Mouse (Mus musculus) cerebellum, adult 11 months (tissue): Measurements from ENCODE around the gene Rfc4.

Experiments
- DNase-seq: peaks from one replicate; pipeline ENCODE4 v3.0.0; 2022

Rfc4 gene

GRCm38 (mm10) chr16:23132336-23132735 is 4.8 kb upstream of the Rfc4 start:
- no peak for DNase-seq

GRCm38 (mm10) chr16:23130303-23130702 is 2.8 kb upstream of the Rfc4 start:
- no peak for DNase-seq

GRCm38 (mm10) chr16:23127311-23127672 is 245 bp downstream of the Rfc4 start:
- DNase-seq = no peak

GRCm38 (mm10) chr16:23124398-23124797 is 3.1 kb downstream of the Rfc4 start:
- no peak for DNase-seq

GRCm38 (mm10) chr16:23123104-23123503 is 4.4 kb downstream of the Rfc4 start:
- DNase-seq = no peak

- DNase-seq = no peak
Measured at GRCm38 (mm10) chr16:23122446-23122845, 5.1 kb downstream of the Rfc4 start.

- DNase-seq = no peak
Measured at GRCm38 (mm10) chr16:23117173-23117572, 10.4 kb downstream of the Rfc4 start.

GRCm38 (mm10) chr16:23115486-23115885 is 12.1 kb downstream of the Rfc4 start:
- DNase-seq = no peak

GRCm38 (mm10) chr16:23114339-23115171 is 13.0 kb downstream of the Rfc4 start:
- DNase-seq = no peak

- DNase-seq = no peak
Measured at GRCm38 (mm10) chr16:23113903-23114302, 13.6 kb downstream of the Rfc4 start.

GRCm38 (mm10) chr16:23112861-23113435 is 14.6 kb downstream of the Rfc4 start:
- DNase-seq = no peak

- no peak for DNase-seq
Measured at GRCm38 (mm10) chr16:23112348-23112747, 15.2 kb downstream of the Rfc4 start.

- no peak for DNase-seq
Measured at GRCm38 (mm10) chr16:23109350-23110280, 17.9 kb downstream of the Rfc4 start.

- DNase-seq = no peak
Measured at GRCm38 (mm10) chr16:23108943-23109342, 18.6 kb downstream of the Rfc4 start.

- peak; percentile 78 for DNase-seq
Measured at GRCm38 (mm10) chr16:23107946-23108759, 19.4 kb downstream of the Rfc4 start.

GRCm38 (mm10) chr16:23107231-23107942 is 20.1 kb downstream of the Rfc4 start, which contains the start of gene Eif4a2:
TSS of gene Eif4a2 (plus strand) at chr16:23107444.
- peak; percentile 95 for DNase-seq

GRCm38 (mm10) chr16:23106121-23106520 is 21.4 kb downstream of the Rfc4 start:
- peak; percentile 18 for DNase-seq

GRCm38 (mm10) chr16:23103841-23104240 is 23.7 kb downstream of the Rfc4 start:
- DNase-seq = no peak

GRCm38 (mm10) chr16:23103038-23103745 is 24.3 kb downstream of the Rfc4 start:
- DNase-seq = no peak

GRCm38 (mm10) chr16:23102340-23103037 is 25.0 kb downstream of the Rfc4 start:
- no peak for DNase-seq
